Mouse (Mus musculus) layer of hippocampus, adult 6 months (tissue): ENCODE data around the gene Tnfrsf13b. TPM values are rescaled to one million over a fixed set of nuclear protein-coding genes. Genes with fewer than 3 reads are reported as not detected.

Experiments used
- long read RNA-seq, 2 experiments: library from polyadenylated mRNA; unstranded; transcript quantifications; one replicate each; pipeline ENCODE4 v2.0.0; 2019 to 2020
- polyA plus RNA-seq: library from polyadenylated mRNA; unstranded; fragments of <200 nt; fragmentation: Nextera tagmentation; gene quantifications from 2 replicates; pipeline ENCODE4 v1.2.3, GENCODE M21; 2021

The Tnfrsf13b gene
- 3.0 and 3.4 TPM in 2 replicates for polyA plus RNA-seq
- long read RNA-seq, experiment 1, transcript Tnfrsf13b-205 (3 exons, 764 nt), result major isoform, 9 of 11 reads
- long read RNA-seq, experiment 1, partial matches to known transcripts, result 0 of 11 reads
- long read RNA-seq, experiment 1, other reads (novel, unspliced or antisense), result 2 of 11 reads
- long read RNA-seq, experiment 2, transcript Tnfrsf13b-205 (3 exons, 764 nt), result major isoform, 10 of 10 reads
- long read RNA-seq, experiment 2, partial matches to known transcripts, result 0 of 10 reads
- long read RNA-seq, experiment 2, other reads (novel, unspliced or antisense), result 0 of 10 reads

GRCm38 (mm10) chr11:61126606-61127355, at the start of gene Tnfrsf13b:
Gene Tnfrsf13b, plus strand, starts transcription at chr11:61126755.

GRCm38 (mm10) chr11:61174821-61175658, 48.5 kb downstream of the Tnfrsf13b start, which contains the start of gene Usp22:
Gene Usp22, minus strand, starts transcription at chr11:61175055.

Other genes with a start within 250 kb of the Tnfrsf13b start
- 34.3 and 35.0 TPM in 2 replicates for gene Tmem11, start 247.5 kb upstream of the Tnfrsf13b start, polyA plus RNA-seq
- 7.5 and 13.0 TPM in 2 replicates for gene Natd1, start 212.0 kb upstream of the Tnfrsf13b start, polyA plus RNA-seq
- gene Map2k3, start 194.7 kb upstream of the Tnfrsf13b start, polyA plus RNA-seq, result 11.5 and 14.0 TPM in 2 replicates
- 1.2 and 1.8 TPM in 2 replicates for gene Kcnj12, start 104.2 kb upstream of the Tnfrsf13b start, polyA plus RNA-seq
- gene Usp22, start 48.3 kb downstream of the Tnfrsf13b start, polyA plus RNA-seq, result 187 and 188 TPM in 2 replicates
- 1.1 and 1.6 TPM in 2 replicates for gene Aldh3a1, start 80.8 kb downstream of the Tnfrsf13b start, polyA plus RNA-seq
- 35.9 and 36.9 TPM in 2 replicates for gene Aldh3a2, start 140.7 kb downstream of the Tnfrsf13b start, polyA plus RNA-seq
- gene Slc47a2, start 216.1 kb downstream of the Tnfrsf13b start, polyA plus RNA-seq, result not detected in 2 replicates